Mouse (Mus musculus): ENCODE data around the gene Begain.

DNA sequence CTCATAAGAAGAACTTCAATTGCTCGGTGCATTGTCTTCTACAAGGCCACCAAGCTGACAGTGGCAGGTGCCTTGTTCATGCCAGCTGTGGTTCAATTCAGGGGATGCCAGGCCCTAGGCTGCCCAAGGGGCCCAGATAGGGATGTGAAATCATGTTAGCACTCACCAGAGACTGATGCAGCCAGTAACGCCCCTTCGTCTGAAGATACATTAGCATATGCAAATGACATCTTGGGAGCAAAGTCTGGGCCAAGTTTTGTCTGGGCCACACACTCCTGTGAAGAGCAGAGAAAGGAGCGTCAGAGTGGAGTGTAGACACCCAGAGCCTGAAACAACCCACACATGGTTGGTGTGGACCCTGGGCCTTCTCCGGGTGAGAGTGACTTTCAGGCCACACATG, 17.0 kb upstream of the Begain start:
- TF ChIP-seq ZC3H11A (IDR thresholded peaks at IDR 0.05; ENCODE audit: borderline replicate concordance, low read depth, low read length) (no peak), ZNF384 (IDR thresholded peaks at IDR 0.05; ENCODE audit: low read depth, low read length) (no peak)
